Mouse (Mus musculus): ENCODE measurements at regions not wholly inside any gene's neighbourhood (a gene's known extent, or its start where the extent isn't known, plus 50 kb on each side); places are given as distances from the start of the nearest gene placed in this dataset.
"Not testable (repeated sequence)": the region's sequence is repeated elsewhere in the genome, so short reads cannot be mapped to it uniquely, and the experiment has no call there.

- no peak for DNase-seq
These were observed 164.5 kb upstream of the Castor2 start for GRCm38 (mm10) chr5:133935006-133935405.

- no peak for DNase-seq
These were observed 169.4 kb upstream of the Castor2 start for GRCm38 (mm10) chr5:133930101-133930500.

- no peak for DNase-seq
These were observed 172.5 kb upstream of the Castor2 start for GRCm38 (mm10) chr5:133927054-133927453.

- no peak for DNase-seq
These were observed 174.2 kb upstream of the Castor2 start for GRCm38 (mm10) chr5:133925184-133925900.

GRCm38 (mm10) chr5:133922181-133922580 lies 177.3 kb upstream of the Castor2 start:
- DNase-seq = no peak

- no peak for DNase-seq
These were observed 183.6 kb upstream of the Castor2 start for GRCm38 (mm10) chr5:133915734-133916550.

GRCm38 (mm10) chr5:133907442-133907841 lies 192.1 kb upstream of the Castor2 start:
- no peak for DNase-seq

- DNase-seq = no peak
These were observed 201.4 kb upstream of the Castor2 start for GRCm38 (mm10) chr5:133898025-133898598.

GRCm38 (mm10) chr5:133890728-133891127 lies 208.8 kb upstream of the Castor2 start:
- DNase-seq = no peak

- DNase-seq = no peak
These were observed 209.7 kb upstream of the Castor2 start for GRCm38 (mm10) chr5:133889841-133890240.

GRCm38 (mm10) chr5:133885507-133885906 lies 214.0 kb upstream of the Castor2 start:
- DNase-seq = no peak

GRCm38 (mm10) chr5:133885016-133885415 lies 214.5 kb upstream of the Castor2 start:
- DNase-seq = peak; percentile 57

- no peak for DNase-seq
These were observed 214.9 kb upstream of the Castor2 start for GRCm38 (mm10) chr5:133884593-133884992.

- DNase-seq = no peak
These were observed 255.0 kb upstream of the Castor2 start for GRCm38 (mm10) chr5:133844483-133844882.

- not testable (repeated sequence) for DNase-seq
These were observed 257.3 kb upstream of the Castor2 start for GRCm38 (mm10) chr5:133842059-133842706.

- no peak for DNase-seq
These were observed 261.2 kb upstream of the Castor2 start for GRCm38 (mm10) chr5:133838286-133838685.

- DNase-seq = no peak
These were observed 266.3 kb upstream of the Castor2 start for GRCm38 (mm10) chr5:133833217-133833616.

GRCm38 (mm10) chr5:133828226-133828625 lies 271.3 kb upstream of the Castor2 start:
- no peak for DNase-seq

- DNase-seq = no peak
These were observed 275.6 kb upstream of the Castor2 start for GRCm38 (mm10) chr5:133823871-133824270.

- no peak for DNase-seq
These were observed 278.2 kb upstream of the Castor2 start for GRCm38 (mm10) chr5:133821273-133821672.

GRCm38 (mm10) chr5:133815462-133815861 lies 284.0 kb upstream of the Castor2 start:
- no peak for DNase-seq

- no peak for DNase-seq
These were observed 285.1 kb upstream of the Castor2 start for GRCm38 (mm10) chr5:133814436-133814835.

- DNase-seq = no peak
These were observed 287.3 kb upstream of the Castor2 start for GRCm38 (mm10) chr5:133812216-133812615.
